Mouse (Mus musculus) heart, adult 18-20 months (tissue): ENCODE measurements around the gene Pde1c. TPM values are rescaled to one million over a fixed set of nuclear protein-coding genes. Genes with fewer than 3 reads are reported as not detected.

ENCODE experiments used
- DNase-seq, 2 experiments: peaks; one replicate each; pipeline ENCODE4 v3.0.0; 2021 to 2022; ENCODE audit warnings: mixed read lengths in 1 of 2
- total RNA-seq, 2 experiments: library from RNA; stranded (reverse); gene quantifications; 2 replicates each; pipeline ENCODE4 v1.2.3; 2021

Gene Pde1c
- total RNA-seq, 2 experiments from 2014 or later, result 74.3 to 85.4 TPM

DNA sequence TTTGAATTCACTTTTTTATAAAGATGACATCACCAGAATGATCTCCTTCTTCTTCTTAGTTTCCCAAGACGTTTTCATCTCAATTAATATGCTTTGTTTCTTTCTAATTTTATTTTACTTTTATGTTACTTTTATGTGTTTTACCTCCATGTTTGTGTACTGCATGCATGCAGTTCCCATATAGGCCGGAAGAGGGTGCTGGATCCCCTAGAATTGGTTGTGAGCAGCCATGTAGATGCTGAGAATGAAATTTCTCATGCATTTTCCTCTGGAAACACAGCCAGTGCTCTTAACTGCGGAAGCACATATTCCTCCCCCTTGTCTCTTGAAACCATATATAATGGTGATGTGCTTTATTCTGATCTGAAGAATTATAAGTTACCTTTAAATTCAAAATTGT lies 110.8 kb downstream of the Pde1c start:
- DNase-seq, result no peak

DNA sequence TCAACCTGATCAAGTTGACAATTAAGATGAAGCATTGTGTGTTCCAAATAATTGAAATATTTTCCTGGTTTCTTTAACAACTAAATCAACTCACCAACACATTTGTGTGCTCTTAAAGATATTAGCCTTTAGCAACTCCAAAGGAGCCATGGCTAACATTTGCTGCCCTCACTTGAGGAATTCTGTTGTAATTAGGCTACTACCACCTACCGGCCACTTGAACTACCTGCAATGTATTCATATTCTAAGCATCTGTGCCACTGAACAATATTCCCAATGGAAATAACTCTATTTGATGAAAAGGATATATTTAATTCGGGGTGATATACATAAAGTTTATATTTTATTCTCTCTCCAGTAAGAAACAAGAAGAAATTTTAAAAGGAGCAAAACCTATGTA lies 121.0 kb downstream of the Pde1c start:
- peak in 1 of 2 experiments; percentile 5 for DNase-seq

DNA sequence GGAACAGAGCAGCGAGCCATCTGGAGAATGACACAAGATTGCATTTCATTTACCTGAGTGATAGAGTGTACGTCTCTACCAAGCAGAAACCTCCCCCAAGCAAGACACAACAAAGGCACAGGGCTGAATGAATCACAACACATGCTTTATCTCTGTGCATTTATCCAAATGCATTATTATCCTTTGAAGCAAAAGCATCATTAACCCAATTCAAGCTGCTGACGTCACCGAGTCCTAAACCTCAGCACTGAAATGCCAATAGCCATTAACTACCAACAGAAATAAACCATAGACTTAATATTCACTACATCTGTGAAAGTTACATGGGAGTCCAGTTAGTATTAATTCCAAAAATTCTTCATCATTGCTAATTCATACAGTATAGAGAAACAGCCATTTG lies 127.4 kb downstream of the Pde1c start:
- DNase-seq, result no peak

DNA sequence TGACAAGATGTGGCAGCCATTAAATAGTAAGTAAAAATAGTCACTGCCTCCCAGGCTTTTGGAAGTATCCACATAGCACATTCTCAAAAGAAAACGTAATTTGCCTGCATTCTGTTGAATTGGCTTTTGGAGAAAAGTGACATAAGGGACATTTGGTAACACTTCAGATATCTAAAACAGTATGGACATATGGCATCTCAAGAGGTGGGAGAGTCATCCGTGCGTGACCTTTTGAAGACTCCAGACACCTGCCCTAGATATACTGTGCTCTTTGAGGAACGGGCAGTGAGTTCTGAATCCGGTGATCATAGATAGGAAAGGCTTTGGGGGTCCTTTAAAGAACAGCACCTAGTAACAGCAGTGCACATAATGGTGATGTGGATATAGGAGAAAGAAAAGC lies 143.1 kb downstream of the Pde1c start:
- DNase-seq, result no peak

DNA sequence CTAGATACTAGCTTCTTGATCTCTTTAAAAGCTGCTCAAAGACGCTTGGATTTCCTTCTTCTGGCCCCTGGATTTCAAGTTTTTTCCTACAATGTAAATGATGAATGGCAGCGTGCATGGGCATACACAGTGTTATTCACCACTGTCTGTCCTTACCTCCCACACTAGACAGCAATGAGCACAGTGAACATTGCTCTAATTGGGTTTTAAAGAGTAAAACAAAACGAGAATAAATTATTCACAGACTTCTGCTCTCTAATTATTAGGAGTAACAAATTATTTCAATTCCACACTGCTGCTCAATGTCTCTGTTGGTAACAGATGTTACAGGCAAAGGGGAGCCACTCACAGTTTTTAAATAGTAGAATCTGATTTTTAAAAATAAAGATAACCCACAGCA lies 146.0 kb downstream of the Pde1c start:
- no peak for DNase-seq

GRCm38 (mm10) chr6:56416191-56416590 lies 152.7 kb downstream of the Pde1c start:
- no peak for DNase-seq

DNA sequence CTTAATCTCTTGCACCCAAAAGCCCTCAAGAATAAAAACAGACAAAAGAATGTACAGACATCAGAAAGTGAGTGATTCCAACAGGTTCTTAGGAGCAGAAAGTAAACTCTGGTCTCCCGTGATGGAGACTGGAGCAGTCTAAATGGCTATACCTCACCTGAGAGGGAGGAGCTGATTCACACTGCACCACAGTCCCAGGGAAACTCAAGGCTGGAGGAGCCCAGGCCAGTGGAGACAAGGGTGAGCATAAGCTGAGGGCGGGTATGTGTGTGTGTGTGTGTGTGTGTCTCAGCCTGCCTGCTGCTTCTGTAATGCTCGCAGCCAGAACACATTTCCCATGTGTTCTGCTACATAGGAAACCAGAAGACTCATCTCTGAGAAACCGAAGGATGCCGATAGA lies 179.7 kb downstream of the Pde1c start:
- DNase-seq, result no peak

GRCm38 (mm10) chr6:56376359-56376758 lies 192.5 kb downstream of the Pde1c start:
- DNase-seq, result no peak

GRCm38 (mm10) chr6:56374180-56374579 lies 194.7 kb downstream of the Pde1c start:
- no peak for DNase-seq

DNA sequence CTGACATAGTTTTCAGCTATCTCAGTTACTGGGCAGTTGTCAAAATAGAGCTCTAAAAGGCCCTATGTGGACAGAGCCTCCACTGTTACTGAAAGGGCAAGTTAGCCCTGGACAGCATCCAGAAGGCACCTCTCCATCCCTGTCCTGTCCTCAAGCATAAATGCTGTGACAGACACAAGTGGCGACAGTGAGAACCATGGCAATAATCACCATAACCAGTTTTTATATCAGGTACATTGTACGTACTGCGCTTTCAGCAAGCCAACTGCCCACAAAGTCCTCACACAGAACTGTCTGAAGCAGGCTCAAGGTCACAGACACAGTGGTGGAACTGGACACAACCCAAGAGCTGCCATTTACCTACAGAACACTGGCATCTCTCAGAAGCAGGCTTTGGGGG lies 195.2 kb downstream of the Pde1c start:
- DNase-seq, result peak; percentile 48 to 73

DNA sequence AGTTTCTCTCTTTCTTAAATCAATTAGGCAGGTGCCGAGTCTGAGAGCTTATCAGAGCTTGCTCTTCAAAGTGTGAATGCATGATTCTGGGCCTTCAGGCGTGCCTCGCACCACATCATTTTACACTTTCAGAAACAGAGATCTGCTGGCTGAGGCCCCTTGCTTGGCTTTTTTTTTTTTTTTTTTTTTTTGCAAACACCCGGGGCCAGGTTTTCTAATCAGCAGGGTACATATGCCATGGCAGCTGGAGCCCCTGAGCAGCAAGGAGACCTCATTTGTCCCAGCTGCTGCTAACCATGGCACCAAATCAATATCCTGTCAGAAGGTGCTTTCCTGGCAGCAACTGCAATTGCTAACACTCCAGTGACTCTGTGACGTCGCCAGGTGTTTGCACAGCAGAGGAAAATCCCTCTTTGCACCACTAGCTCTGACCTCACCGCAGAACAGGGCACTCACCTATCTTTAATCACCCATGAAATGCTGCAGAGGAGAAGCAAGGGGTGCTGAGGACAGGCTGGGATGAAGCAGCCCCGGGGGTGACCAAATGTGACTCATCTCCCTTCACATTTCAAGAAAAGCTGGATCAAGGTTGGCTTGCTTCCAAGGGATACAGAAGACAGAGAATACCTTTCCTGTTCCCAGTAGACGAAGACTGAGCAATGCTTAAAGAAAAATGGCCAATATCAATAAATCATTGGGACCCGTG lies 195.7 kb downstream of the Pde1c start:
- no peak for DNase-seq

DNA sequence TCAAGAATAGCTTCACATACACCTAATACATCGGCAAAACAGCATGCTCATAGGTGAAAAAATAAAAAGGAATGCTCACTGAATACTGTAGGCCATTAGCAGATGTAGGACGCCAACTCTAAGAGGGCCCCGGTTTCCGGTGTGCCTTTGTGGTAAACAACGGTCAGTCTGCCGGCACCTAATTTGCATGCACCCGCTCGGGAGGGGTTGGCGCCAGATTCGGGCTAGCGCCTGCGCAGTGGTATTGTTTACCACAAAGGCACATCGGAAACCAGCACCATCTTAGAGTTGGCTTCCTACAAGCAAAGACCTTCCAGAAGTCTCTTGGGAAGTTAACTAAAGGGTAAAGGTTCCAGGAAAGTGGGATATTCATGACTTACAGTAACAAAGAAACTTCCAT lies 199.4 kb downstream of the Pde1c start:
- no peak for DNase-seq

- DNase-seq, result no peak
Measured at GRCm38 (mm10) chr6:56368116-56368515, 200.8 kb downstream of the Pde1c start.

GRCm38 (mm10) chr6:56367257-56367656 lies 201.6 kb downstream of the Pde1c start:
- DNase-seq, result no peak

- peak in 1 of 2 experiments; percentile 30 for DNase-seq
Measured at GRCm38 (mm10) chr6:56362650-56363049, 206.3 kb downstream of the Pde1c start.

GRCm38 (mm10) chr6:56362128-56362545 lies 206.8 kb downstream of the Pde1c start:
- DNase-seq, result peak; percentile 62 to 66

GRCm38 (mm10) chr6:56361348-56362127 lies 207.4 kb downstream of the Pde1c start:
- peak; percentile 32 to 48 for DNase-seq

DNA sequence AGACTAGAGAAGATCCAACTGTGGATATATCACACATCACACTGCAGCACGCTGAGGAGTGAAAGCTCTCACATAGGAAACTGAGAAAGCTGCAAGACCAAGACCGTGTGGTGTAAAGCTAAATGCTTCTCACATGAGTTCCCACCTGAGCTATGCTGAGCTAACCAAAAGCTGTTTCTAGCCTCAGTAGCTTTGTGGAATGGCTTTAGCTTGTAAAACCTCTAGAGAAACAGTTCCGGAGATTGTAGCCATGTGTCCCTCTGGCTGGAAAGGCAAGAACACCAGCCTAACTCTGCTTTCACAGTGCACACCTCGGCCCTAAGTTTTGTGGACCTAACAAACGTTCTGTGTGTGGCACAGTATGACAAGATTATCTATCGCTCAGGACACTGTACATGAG lies 208.8 kb downstream of the Pde1c start:
- peak in 1 of 2 experiments; percentile 32 for DNase-seq

- peak; percentile 63 to 64 for DNase-seq
Measured at GRCm38 (mm10) chr6:56359126-56359525, 209.8 kb downstream of the Pde1c start.

DNA sequence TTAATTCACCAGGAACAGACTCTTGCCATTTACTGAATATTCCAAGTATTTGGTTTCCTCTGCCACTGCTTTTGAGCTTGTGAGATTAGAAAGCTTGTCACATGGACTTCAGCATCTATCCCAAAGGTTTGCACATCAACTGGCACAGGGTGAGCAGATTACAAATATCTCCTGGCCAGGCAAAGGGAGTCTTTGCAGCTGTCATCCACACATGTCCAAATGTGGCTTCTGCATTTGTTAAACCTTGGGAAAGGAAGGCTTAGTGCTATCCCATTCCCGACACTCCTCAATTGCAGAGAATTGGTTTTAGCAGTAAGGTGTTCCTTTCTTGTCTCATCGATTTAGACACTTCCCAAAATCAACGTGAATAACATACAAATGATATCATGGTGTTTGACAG lies 221.7 kb downstream of the Pde1c start:
- no peak for DNase-seq

GRCm38 (mm10) chr6:56345082-56345481 lies 223.8 kb downstream of the Pde1c start:
- no peak for DNase-seq

- DNase-seq, result no peak
Measured at GRCm38 (mm10) chr6:56342005-56342404, 226.9 kb downstream of the Pde1c start.

DNA sequence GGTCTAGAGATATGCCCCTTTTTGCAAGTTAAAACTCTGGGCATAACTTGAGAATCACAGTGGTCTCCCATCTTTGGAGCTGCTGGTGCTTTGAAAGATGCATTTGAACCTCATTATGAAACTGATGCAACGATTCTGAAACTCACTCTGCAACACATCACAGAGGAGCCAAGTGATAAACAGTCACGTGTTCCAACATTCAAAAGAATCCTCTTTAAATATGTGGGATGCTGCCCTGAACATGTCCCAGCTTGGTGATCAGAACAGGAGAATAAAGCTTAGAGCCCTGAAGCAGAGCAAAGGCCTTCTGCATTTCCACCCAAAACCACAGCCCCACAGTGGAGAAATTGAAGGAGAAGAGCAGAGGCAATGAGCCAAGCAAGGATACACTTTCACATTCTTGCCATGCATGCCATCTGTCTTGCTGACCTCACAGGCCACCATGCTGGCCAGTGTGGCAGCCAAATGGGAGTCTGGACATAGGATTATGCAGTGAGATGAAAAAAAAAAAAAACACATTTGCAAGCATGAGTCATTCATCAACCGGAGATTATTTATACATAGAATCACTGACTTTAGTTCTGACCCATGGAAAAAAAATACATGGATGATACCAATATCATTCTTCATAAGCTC lies 233.0 kb downstream of the Pde1c start:
- DNase-seq, result no peak
